Mouse (Mus musculus) neural tube, embryonic 13.5 days (tissue): Measurements from ENCODE around the gene St8sia6. TPM values are rescaled to one million over a fixed set of nuclear protein-coding genes. Genes with fewer than 3 reads are reported as not detected.

Source experiments
- polyA plus RNA-seq: library from polyadenylated mRNA; unstranded; fragments of >200 nt; fragmentation: Nextera tagmentation; extraction: Ambion mirVana; gene quantifications from 2 replicates; pipeline ENCODE4 v1.2.1, GENCODE M21; 2015

The St8sia6 gene
- polyA plus RNA-seq, 1 experiment from 2014 or later = 0.82 TPM

Other genes starting within 250 kb of the St8sia6 start
- 7.5 and 9.9 TPM in 2 replicates for gene Trdmt1, start 249.4 kb downstream of the St8sia6 start, polyA plus RNA-seq
- 952 and 963 TPM in 2 replicates for gene Vim, start 220.1 kb downstream of the St8sia6 start, polyA plus RNA-seq